Mouse (Mus musculus) megakaryocyte, adult 5-6 weeks (primary cell): ENCODE data around the gene Tanc1. TPM values are rescaled to one million over a fixed set of nuclear protein-coding genes. Genes with fewer than 3 reads are reported as not detected.
"Not testable (repeated sequence)": the region's sequence is repeated elsewhere in the genome, so short reads cannot be mapped to it uniquely, and the experiment has no call there.

Experiments
- ATAC-seq: 2 replicates; pipeline ENCODE4 v1.8.0; 2016; ENCODE audit warnings: mild to moderate bottlenecking, inconsistent platforms; ENCODE audit not compliant: poor library complexity, severe bottlenecking
- total RNA-seq, 2 experiments: library from RNA; stranded (forward) in 1 of 2; stranded (reverse) in 1 of 2; fragments of 153-499, 151-499 nt in 1 of 2; fragments of 221-1000, 200-1000 nt in 1 of 2; gene quantifications; 2 replicates each; pipeline versions ENCODE4 v1.2.3 to v1.2.4; 2015 to 2017

The Tanc1 gene
- total RNA-seq, 2 experiments from 2014 or later = 1.2 to 1.7 TPM

DNA sequence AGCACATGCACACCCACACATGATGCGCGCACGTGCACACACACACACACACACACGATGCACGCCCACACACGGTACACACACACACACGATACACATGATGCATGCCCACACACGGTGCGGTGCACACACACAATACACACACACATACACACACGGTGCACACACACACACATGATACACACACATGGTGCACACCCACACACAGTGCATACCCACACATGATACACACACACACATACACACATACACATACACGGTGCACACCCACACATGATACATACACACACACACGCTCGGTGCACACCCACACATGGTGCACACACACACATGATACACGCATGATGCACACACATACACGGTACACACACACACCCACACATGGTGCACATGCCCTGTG, 206.8 kb downstream of the Tanc1 start:
- no peak for ATAC-seq

DNA sequence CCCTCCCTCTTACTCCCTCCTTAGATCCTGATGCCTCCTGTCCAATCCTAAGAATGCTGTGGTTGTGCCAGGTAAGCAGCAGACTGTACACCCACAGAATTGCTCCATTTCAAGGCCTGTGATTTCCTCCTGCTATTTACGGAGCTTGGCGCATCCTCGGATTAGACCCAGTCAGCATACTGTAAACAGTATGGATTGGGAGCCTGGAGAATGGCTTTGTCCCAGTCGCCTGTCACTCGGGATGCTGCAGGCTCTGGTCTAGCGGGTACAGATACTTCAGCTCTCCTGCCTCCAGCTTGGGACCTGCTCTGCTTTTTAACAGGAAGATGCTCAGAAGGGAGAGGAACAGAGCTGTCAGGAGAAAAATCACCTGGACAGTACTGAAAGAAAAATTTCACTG, 207.6 kb downstream of the Tanc1 start:
- ATAC-seq = no peak

DNA sequence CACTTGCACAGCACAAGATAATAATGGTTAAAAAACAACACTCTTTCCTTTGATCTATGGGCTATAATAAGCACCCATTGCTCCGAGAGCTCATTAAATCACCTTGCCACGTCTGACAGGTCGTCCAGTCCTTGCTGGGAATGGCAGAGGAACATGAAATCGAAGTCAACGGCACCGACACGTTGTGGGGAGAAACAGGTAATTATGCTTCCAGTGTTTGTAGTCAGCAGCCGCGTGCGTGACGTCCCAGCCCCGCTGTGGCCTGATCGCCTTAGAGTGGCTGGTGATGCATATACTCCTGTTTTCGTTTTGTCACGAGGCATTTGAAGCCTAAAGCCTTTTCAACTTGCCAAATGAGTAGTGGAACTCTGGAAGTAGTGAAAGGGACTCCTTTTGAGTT, 208.2 kb downstream of the Tanc1 start:
- no peak for ATAC-seq

DNA sequence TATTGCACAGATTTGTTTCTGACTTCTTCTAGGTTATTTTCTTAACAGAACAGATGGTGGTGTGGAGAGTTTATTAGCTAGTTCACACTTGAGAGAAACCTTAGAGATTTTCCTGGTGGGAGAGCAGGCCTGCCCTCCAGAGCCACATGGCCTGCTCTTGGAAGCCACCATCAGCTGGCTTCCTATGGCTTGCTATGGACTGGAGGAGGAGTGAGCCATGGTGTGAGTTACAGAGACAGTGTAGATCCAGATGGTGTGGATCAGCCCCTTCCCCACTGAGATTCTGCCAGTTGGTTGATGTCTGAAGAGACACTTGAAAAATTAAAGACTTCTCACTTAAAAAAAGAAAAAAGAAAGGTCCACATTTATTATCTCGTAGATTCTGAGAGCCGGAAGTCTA, 209.2 kb downstream of the Tanc1 start:
- ATAC-seq = no peak

DNA sequence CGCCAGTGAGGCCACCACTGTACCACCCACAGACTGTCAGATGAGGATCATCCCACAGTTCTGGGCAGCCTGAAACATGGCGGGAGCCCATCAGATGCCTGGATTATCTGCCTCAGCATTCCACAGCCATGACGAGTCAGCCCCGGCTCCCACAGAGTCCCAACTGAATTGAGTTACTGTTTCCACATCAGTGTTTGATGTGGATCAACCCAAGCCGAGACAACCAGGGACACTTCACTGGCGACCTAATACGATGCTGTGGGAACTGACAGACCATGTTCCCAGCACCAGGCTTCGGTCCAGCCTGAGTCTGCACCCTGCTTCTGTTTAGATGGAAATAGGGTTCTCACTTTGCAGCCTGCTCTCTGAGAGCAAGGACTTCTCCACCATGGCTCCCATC, 212.4 kb downstream of the Tanc1 start:
- no peak for ATAC-seq

DNA sequence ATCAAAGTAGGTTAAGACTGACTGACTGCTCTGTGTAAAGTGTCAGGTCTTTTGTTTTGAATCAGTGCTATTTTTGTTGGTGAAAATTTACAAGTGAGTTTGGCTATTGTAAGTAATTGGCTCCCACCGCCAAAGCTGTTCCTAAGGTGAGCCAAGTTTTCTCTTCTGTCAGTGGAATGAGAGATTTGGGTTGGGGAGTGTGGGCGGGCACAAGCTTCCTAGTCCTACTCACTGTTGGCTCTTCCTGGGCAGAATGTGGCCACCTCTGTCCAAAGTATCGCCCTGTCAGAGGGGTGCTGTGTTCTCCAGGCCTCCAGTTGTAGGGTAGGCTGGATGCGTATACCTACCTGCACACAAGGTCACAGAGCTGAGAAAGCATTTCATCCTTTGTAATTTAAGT, 213.5 kb downstream of the Tanc1 start:
- no peak for ATAC-seq

DNA sequence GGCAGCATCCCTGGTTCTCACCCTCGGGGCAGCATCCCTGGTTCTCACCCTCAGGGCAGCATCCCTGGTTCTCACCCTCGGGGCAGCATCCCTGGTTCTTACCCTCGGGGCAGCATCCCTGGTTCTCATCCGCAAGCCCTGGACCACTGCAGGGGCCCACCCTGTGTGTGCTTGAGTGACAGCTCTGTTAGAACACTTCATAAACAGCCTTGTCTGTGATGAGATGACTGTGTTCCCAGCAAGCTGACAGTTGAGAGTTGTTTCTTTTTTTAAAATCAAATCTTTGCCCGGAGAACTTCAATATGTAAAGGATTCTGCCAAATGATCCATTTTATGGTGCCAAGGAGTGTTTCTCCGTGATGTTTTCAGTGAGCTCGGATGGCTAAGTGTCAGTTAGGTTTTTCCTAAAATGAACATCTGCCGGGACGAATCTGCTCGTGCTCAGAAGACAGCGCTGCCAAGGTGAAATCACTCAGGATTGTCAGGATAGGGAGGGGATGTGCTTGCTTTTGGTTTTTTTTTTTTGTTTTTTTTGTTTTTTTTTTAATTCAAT, 216.3 kb downstream of the Tanc1 start:
- no peak for ATAC-seq

DNA sequence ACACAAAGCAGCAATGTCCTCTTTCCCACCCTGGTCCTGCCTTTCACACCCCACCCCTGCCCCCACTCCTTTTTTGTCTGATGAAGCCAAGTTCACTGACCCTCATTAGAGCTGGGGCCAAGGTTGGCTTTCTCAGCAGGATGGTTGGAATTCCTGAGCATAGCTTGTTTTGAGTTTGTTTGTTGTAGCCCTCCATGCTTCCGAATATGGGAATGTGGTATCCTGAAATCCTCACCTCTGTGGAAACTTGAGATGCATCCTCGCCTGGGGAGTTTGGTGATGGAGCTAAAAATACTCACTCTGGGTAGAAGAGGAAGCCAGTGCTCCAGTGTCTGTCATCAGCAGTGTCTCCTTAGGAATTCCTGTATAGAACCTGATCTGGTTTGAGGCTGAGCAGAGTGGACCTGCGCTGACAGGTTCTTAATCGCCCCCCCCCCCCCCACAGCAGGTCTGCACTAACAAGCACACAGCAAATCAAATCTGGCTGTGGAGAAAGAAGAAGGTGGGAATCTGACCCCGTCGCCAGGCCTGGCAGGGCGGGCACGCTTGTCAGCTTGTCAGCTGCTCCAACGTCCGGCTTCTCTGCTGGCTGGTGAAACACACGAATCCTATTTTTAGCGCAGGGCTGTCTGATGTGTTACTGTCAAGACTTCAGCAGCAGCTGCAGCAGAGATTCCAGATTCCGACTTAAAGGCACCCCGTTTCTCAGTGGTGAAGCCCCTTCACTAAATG, 217.1 kb downstream of the Tanc1 start:
- ATAC-seq = no peak

DNA sequence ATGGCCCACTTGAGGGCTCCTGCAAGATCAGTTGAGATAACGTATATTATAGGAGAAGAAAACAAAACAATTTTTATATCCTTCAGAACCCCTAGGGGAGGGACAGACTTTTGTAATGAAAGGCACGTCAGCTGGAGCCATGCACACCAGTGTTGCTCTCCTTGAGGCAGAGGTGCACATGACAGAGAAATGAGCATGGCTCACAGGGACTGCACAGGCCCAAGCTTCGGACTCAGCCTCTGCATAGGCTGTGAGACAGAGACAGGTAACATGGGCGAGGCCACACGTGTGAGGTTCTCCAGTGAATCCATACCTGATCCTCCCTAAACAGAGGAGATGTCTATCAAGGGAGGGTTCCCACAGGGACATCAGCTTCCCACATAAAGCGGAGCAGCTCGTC, 217.9 kb downstream of the Tanc1 start:
- no peak for ATAC-seq

DNA sequence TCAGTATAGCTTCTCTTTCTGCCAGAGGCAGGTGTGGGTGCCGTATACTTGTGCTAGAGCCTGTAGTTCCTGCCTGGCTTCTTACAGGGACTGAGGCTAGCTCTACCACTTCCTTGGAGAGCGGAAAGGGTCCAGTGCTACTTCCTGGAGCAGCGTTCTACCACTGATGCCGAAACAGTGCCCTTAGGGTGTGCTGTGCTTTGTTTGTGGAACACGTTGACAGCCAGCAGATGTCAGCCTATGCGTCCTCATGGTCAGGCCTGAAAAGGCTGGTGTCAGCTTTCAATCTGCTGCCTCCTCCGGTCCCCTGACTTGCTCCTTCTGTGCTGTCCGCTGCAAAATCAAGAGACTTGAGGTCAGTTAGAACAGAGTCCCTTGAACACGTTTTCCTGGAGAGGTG, 218.3 kb downstream of the Tanc1 start:
- no peak for ATAC-seq

DNA sequence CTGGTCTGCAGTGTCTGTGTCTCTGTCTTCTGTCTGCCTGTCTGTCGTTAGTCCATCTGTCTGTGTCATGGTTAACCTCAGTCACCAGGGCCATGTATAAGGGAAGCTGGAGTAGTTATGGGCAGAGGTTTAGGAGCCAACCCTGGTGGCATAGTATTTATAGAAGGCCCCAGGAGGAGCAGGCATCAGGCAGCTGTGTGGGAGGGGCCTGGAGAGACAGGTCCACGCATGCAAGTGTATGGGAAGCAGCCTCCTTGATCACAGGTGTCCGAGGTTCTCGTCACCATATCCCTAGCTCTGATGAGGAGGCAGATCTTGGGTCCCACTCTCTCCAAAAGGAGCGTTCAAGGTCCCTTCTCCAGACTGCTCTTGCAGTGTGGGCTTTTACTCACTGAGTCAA, 219.1 kb downstream of the Tanc1 start:
- no peak for ATAC-seq

DNA sequence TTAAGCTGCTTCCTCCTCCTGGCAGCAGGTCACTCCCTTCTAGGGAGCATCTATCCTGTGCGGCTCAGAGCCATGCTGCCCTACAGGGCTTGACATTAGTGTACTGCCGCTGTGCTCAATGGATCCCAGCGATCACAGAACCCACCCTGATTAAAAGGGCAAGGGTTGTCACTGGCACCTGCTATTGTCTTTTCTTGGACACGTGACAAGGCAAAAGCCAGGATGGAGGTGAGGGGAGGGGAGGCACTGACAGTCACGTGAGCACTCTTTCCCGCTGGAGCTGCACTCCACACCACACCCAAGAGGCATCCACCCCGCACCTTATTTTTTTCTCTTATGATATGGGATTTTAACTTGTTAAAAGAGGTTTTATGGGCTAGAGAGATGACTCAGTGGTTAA, 220.0 kb downstream of the Tanc1 start:
- ATAC-seq = no peak

DNA sequence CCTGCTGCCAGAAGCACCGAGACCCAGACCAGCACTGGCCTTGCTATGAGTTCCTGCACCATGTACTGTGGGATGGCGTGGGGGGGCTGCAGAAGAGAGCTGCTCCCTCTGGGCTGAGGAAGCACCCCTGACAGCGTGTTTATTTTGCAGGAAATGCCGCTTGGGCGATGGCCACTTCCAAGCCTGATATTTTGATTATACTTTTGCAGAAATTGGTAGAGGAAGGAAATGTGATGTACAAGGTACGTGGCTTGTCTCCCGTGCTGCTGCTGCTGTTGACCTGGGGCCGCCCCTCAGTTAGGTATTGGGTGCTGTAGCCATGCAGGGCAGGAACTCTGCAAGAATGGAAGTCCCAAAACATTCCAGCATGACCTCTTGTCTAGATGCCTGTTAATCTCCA, 227.0 kb downstream of the Tanc1 start:
- ATAC-seq = no peak

DNA sequence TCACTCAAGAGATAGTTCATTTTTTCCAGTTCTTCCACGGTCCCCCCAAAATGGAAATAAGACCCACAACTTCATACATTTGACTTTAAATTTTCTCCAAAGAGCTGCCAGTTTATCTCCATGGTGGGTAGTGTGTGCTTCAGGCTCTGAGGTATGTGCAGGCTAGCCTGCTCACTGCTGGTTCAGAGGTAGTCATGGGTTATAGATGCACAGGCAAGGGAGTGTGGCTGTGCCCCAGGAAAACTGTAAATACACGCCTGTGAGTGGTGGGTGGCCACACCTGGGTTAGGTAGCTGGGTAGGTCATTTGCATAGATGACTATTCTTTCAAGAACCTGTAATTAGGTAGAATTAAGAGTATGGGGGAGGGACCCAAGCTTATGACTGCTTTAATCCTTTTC, 227.9 kb downstream of the Tanc1 start:
- no peak for ATAC-seq

DNA sequence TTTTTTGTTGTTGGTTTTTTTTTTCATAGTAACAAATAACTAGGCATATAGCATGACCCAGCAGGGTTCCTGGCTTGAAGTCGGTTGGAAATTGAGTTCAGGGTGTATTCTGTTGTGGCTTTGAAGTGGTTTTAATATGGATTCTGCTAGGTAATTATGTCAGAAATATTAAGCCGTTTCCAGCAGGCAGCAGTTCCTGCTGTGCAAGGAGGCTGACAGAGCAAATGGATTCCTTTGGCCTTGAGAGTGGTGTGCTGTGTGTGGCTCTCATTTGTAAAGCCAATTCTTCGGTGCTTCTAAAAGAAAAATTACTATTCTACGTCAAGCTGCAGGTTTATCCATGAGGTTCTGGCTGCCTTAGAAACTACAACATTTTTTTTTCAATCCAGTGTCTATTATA, 228.3 kb downstream of the Tanc1 start:
- no peak for ATAC-seq

DNA sequence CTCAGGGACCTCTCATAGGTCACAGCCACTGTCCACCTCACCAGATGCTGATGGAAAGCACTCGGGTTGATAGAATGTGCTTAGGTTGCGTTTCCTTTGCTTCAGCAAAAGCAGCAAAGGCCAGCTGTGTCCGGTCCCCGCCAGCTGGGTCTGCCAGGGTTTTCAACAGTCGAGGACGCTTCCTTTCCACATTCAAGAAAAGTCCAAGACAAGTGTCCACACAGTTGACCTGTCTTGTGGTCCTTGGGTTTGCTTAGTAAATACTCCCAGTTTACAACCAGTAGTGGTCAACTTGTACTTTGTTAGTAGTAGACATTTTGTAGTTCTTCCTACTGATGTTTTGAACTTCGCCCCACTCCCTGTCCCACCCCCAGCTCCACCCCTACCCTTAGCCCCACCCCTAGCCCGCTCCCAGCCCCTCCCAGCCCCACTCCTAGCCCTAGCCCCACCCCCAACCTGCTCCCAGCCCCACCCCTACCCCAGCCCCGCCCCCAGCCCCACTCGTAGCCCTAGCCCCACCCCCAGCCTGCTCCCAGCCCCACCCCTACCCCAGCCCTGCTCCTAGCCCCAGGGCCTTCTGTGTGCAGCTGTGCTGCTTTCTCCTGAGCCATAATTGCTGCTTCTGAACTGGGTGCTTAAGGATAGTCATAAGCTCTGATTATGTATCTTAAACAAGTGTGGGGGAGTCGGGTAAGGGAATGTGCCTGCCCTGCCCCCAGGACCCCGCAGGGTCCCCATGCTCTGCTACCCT, 229.5 kb downstream of the Tanc1 start:
- no peak for ATAC-seq

DNA sequence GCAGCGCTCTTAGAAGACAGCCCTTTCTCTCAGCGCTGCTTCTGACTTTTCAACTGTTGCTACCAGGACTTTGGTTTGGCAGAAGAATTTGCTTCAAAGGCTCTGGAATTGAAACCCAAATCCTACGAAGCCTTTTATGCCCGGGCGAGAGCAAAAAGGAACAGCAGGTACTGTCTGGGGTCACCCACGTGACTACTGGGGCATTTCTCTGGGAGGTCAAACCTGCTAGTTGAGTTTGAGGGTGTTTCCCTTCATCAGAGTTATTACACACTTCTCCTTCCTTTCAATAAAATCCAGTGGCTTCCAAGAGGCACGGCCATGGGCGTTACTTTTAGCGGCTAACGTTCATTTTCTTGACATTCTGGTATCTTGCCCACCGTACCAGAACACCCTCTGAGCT, 230.1 kb downstream of the Tanc1 start:
- no peak for ATAC-seq

DNA sequence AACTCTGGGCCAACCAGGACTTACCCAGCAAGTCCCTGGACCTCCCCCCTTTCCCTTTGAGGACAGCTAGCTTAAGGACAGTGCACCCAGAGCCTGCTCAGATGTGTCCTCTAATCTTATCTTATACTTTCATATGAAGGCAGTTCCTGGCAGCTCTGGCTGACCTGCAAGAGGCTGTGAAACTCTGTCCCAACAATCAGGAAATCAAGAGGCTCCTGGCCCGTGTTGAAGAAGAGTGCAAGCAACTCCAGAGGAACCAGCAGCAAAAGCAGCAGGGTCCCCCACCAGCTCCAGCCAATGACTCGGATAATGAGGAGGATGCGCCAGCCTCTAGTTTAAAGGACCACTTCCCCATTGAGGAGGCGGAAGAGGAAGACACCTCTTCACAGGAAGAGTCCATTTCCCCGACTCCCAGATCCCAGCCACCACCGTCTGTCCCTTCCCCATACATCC, 230.7 kb downstream of the Tanc1 start:
- ATAC-seq = 0 out of 2 replicates have a peak, but pooled peaks have one; percentile 21

DNA sequence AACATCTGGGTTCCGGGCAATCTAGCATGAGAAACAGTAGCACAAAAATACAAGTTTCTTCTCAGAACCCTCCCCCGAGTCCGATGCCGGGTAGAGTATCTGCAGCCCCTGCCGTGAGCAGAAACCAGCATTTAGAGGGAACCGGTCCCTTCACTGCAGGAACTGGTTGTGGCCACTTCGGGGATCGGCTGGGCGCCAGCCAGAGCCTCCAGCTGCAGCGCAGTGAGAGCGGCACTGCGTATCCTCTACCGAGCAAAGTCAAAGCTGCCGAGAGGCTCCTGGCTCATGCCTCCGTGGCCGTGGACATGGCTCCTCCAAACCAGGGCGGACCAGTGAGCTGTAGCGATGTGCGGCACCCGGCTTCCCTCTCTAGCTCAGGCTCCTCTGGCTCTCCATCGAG, 231.3 kb downstream of the Tanc1 start:
- no peak for ATAC-seq

DNA sequence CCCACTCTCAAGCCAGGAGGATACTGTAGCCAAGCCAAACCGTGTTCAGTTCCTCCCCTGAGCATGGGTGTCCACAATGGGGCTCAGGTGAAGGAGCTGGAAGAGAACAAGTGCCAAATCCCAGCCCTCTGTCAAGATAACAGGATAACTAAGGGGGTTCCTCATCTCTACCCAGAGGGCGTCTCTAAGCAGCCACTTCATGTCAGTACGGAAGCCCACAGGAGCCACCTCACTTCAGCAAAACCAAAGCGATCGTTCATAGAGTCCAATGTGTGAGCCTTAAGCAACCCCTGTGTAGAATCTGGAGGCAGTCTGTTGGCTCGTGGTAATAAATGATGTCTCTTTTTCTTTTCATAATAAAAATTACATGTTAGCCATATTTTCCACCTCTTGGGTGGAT, 232.0 kb downstream of the Tanc1 start:
- ATAC-seq = no peak

DNA sequence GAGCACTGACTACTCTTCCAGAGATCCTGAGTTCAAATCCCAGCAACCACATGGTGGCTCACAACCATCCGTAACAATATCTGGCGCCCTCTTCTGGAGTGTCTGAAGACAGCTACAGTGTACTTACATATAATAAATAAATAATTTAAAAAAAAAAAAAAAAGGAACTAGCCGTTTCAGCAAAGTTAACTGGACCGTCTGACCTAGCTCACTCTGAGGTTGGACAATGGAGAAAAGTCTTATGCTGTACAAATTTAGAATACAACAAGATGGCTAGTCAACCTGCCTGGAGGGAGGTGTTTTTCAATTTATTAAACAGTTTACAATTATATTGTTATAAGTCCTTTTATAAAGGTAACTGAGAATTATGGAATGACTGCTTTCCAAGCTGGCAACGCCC, 240.0 kb downstream of the Tanc1 start:
- ATAC-seq = not testable (repeated sequence)

DNA sequence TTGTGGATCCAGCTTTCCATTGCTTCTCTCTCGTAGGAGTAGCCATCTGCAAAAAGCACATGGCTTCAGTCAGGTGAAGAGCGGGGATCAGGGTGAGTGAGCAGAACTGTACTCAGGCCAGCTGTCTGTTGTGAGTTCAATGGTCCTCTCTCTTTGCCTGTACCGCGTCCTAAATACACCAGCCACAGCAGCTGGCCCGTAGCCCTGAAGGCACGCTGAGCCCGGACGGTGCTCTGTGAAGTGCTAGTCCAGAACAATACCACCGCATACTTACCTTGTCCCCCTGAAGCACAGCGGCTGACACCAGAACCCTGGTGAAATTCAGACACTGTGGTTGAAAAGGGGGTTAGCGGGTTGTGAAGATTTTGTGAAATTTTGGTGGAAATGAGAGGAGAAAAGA, 241.1 kb downstream of the Tanc1 start:
- ATAC-seq = no peak
